Mouse (Mus musculus): ENCODE results near the gene Rhoj. TPM values are rescaled to one million over a fixed set of nuclear protein-coding genes. Genes with fewer than 3 reads are reported as not detected.

Rhoj gene
- total RNA-seq (2021) (10 to 100 TPM; 30.1 to 37.1 TPM), polyA plus RNA-seq (2012; rRNA removed) (42.6 and 66.2 TPM in 2 replicates)
- long read RNA-seq, transcript Rhoj-201 (5 exons, 2,350 nt): major isoform, 29 of 34 reads
- long read RNA-seq, partial matches to known transcripts: 2 of 34 reads
- long read RNA-seq, other reads (novel, unspliced or antisense): 2 of 34 reads

- intact Hi-C loops (cut with DNase I): loop anchor here (1.0 to 10.0 kb wide), 4 partner anchors 28 to 287 kb away; partner anchors contain the start of gene Ppp2r5e
- WGBS: under 1% methylated on average over 34 of the region's 34 CpGs
- Histone ChIP-seq H3K4me1 (ENCODE audit: control insufficient read depth, insufficient read depth, low read length) (peaks cover 10% of the 10 kb centered on the region), H3K4me3 (peak within 1 kb of the TSS; percentile 44), H3K27me3 (ENCODE audit: control insufficient read depth, insufficient read depth, low read length) (no peaks in the 10 kb centered on the region), H3K36me3 (ENCODE audit: control insufficient read depth, insufficient read depth, low read length) (peaks cover 9% of the 10 kb centered on the region), H3K27ac (peak within 1 kb of the TSS; percentile 95), H3K79me2 (replicated peaks; ENCODE audit: control insufficient read depth, insufficient read depth, low read length) (peaks cover 2% of the 10 kb centered on the region; the same call in 1 of the 2 replicates), H3K9ac (ENCODE audit: low read depth, low read length) (peak within 1 kb of the TSS; percentile 76)
- peak; percentile 85 to 90 for DNase-seq
- TF ChIP-seq POLR2A (IDR thresholded peaks at IDR 0.05; ENCODE audit: insufficient read depth, low read depth, low read length) (peak; percentile 72), CTCF (IDR thresholded peaks at IDR 0.05) (peak; percentile 21; the same call in 1 of the 2 replicates), EP300 (IDR thresholded peaks at IDR 0.05; ENCODE audit: insufficient read depth, low read depth, low read length) (peak; percentile 87)
Observed at GRCm38 (mm10) chr12:75307961-75308951, at the start of gene Rhoj. Rhoj (plus strand) TSS chr12:75308322.

- H3K27ac ChIP-seq: no peak overlapping the region
- no peak overlapping the region for H3K4me3 ChIP-seq
- no peaks in the 10 kb centered on the region for H3K4me1 ChIP-seq (ENCODE audit: control insufficient read depth, insufficient read depth, low read length)
- TF ChIP-seq POLR2A (IDR thresholded peaks at IDR 0.05; ENCODE audit: insufficient read depth, low read depth, low read length) (no peak), EP300 (IDR thresholded peaks at IDR 0.05; ENCODE audit: insufficient read depth, low read depth, low read length) (no peak), CTCF (IDR thresholded peaks at IDR 0.05) (no peak)
- no peak for DNase-seq
- no peaks in the 10 kb centered on the region for H3K27me3 ChIP-seq (ENCODE audit: control insufficient read depth, insufficient read depth, low read length)
- 25% methylated on average over 4 of the region's 4 CpGs for WGBS
- H3K36me3 ChIP-seq (ENCODE audit: control insufficient read depth, insufficient read depth, low read length): no peaks in the 10 kb centered on the region
- intact Hi-C loops (cut with DNase I): no loop called here
- H3K79me2 ChIP-seq (replicated peaks; ENCODE audit: control insufficient read depth, insufficient read depth, low read length): no peaks in the 10 kb centered on the region
- H3K9ac ChIP-seq (ENCODE audit: low read depth, low read length): no peak overlapping the region
Observed at GRCm38 (mm10) chr12:75271726-75272125, 36.4 kb upstream of the Rhoj start.

- 22% methylated on average over 2 of the region's 2 CpGs for WGBS
- Histone ChIP-seq H3K36me3 (ENCODE audit: control insufficient read depth, insufficient read depth, low read length) (no peaks in the 10 kb centered on the region), H3K9ac (ENCODE audit: low read depth, low read length) (no peak overlapping the region), H3K27ac (no peak overlapping the region), H3K27me3 (ENCODE audit: control insufficient read depth, insufficient read depth, low read length) (no peaks in the 10 kb centered on the region), H3K4me1 (ENCODE audit: control insufficient read depth, insufficient read depth, low read length) (peaks cover 1% of the 10 kb centered on the region), H3K4me3 (no peak overlapping the region), H3K79me2 (replicated peaks; ENCODE audit: control insufficient read depth, insufficient read depth, low read length) (no peaks in the 10 kb centered on the region)
- TF ChIP-seq CTCF (IDR thresholded peaks at IDR 0.05): no peak
- TF ChIP-seq EP300 (IDR thresholded peaks at IDR 0.05; ENCODE audit: insufficient read depth, low read depth, low read length): no peak
- no peak for TF ChIP-seq POLR2A (IDR thresholded peaks at IDR 0.05; ENCODE audit: insufficient read depth, low read depth, low read length)
- no peak for DNase-seq
- intact Hi-C loops (cut with DNase I): no loop called here
Observed at GRCm38 (mm10) chr12:75275730-75276129, 32.4 kb upstream of the Rhoj start.

- 76% methylated on average over 2 of the region's 2 CpGs for WGBS
Observed at GRCm38 (mm10) chr12:75277425-75277824, 30.7 kb upstream of the Rhoj start.

GRCm38 (mm10) chr12:75280502-75280901, 27.6 kb upstream of the Rhoj start:
- H3K27me3 ChIP-seq (ENCODE audit: control insufficient read depth, insufficient read depth, low read length): no peaks in the 10 kb centered on the region
- no peak overlapping the region for H3K27ac ChIP-seq
- TF ChIP-seq CTCF (IDR thresholded peaks at IDR 0.05) (peak; percentile 90), EP300 (IDR thresholded peaks at IDR 0.05; ENCODE audit: insufficient read depth, low read depth, low read length) (0 out of 2 replicates have a peak, but pooled peaks have one; percentile 27), POLR2A (IDR thresholded peaks at IDR 0.05; ENCODE audit: insufficient read depth, low read depth, low read length) (no peak)
- no peak overlapping the region for H3K4me3 ChIP-seq
- intact Hi-C loops (cut with DNase I): loop anchor here (1.0 to 5.0 kb wide), 4 partner anchors 28 to 168 kb away; partner anchors contain the start of gene Rhoj
- H3K9ac ChIP-seq (ENCODE audit: low read depth, low read length): no peak overlapping the region
- H3K36me3 ChIP-seq (ENCODE audit: control insufficient read depth, insufficient read depth, low read length): peaks cover 3% of the 10 kb centered on the region; the same call in 1 of the 2 replicates
- peaks cover 9% of the 10 kb centered on the region for H3K4me1 ChIP-seq (ENCODE audit: control insufficient read depth, insufficient read depth, low read length)
- 48% methylated on average over 7 of the region's 7 CpGs for WGBS
- DNase-seq: peak; percentile 40 to 48
- no peaks in the 10 kb centered on the region for H3K79me2 ChIP-seq (replicated peaks; ENCODE audit: control insufficient read depth, insufficient read depth, low read length)

More at GRCm38 (mm10) chr12:75277425-75277824, 30.7 kb upstream of the Rhoj start:
- no peak overlapping the region for H3K27ac ChIP-seq
- no peaks in the 10 kb centered on the region for H3K27me3 ChIP-seq (ENCODE audit: control insufficient read depth, insufficient read depth, low read length)
- no peak overlapping the region for H3K4me3 ChIP-seq
- H3K79me2 ChIP-seq (replicated peaks; ENCODE audit: control insufficient read depth, insufficient read depth, low read length): no peaks in the 10 kb centered on the region
- H3K36me3 ChIP-seq (ENCODE audit: control insufficient read depth, insufficient read depth, low read length): no peaks in the 10 kb centered on the region
- H3K9ac ChIP-seq (ENCODE audit: low read depth, low read length): no peak overlapping the region
- DNase-seq: no peak
- intact Hi-C loops (cut with DNase I): no loop called here
- peaks cover 1% of the 10 kb centered on the region for H3K4me1 ChIP-seq (ENCODE audit: control insufficient read depth, insufficient read depth, low read length)
- no peak for TF ChIP-seq EP300 (IDR thresholded peaks at IDR 0.05; ENCODE audit: insufficient read depth, low read depth, low read length)
- TF ChIP-seq CTCF (IDR thresholded peaks at IDR 0.05): no peak
- no peak for TF ChIP-seq POLR2A (IDR thresholded peaks at IDR 0.05; ENCODE audit: insufficient read depth, low read depth, low read length)

All from heart, adult 2 months (tissue).